Mouse (Mus musculus) MEL (cell line): ENCODE data around the gene Lamb3. TPM values are rescaled to one million over a fixed set of nuclear protein-coding genes. Genes with fewer than 3 reads are reported as not detected.

Experiments
- DNase-seq: peaks from one replicate; pipeline ENCODE4 v3.0.0; 2011; ENCODE audit warnings: low read depth, low spot score
- H3K27ac ChIP-seq: 2 replicates; pipeline ENCODE4 v1.5.1; 2012; ENCODE audit warnings: low read depth, mild to moderate bottlenecking, control low read depth, low read length, moderate library complexity; ENCODE audit not compliant: control insufficient read depth
- H3K27me3 ChIP-seq, 2 experiments: fragments of 150-350 bp in 1 of 2; sonication (generic) in 1 of 2; 2 replicates each; pipeline ENCODE4 v1.6.1; 2012; ENCODE audit warnings: low read length in 2 of 2, mild to moderate bottlenecking in 2 of 2, improper control_type of control experiment in 1 of 2, moderate library complexity in 1 of 2; ENCODE audit not compliant: insufficient read depth in 2 of 2, control insufficient read depth in 1 of 2
- H3K36me3 ChIP-seq, 2 experiments: 2 replicates each; pipeline ENCODE4 v1.6.1; 2012 to 2014; ENCODE audit warnings: low read length in 2 of 2, improper control_type of control experiment in 1 of 2, inconsistent platforms in 1 of 2, mild to moderate bottlenecking in 1 of 2; ENCODE audit not compliant: insufficient read depth in 2 of 2, control insufficient read depth in 1 of 2
- H3K4me1 ChIP-seq, 2 experiments: fragments of 150-350 bp in 1 of 2; sonication (generic) in 1 of 2; 2 replicates each; pipeline ENCODE4 v1.6.1; 2012; ENCODE audit warnings: low read length in 2 of 2, improper control_type of control experiment in 1 of 2, mild to moderate bottlenecking in 1 of 2; ENCODE audit not compliant: insufficient read depth in 2 of 2, control insufficient read depth in 1 of 2
- H3K4me3 ChIP-seq, 2 experiments: fragments of 150-350 bp in 1 of 2; sonication (generic) in 1 of 2; 2 replicates each; pipeline ENCODE4 v1.5.1; 2012; ENCODE audit warnings: low read depth in 2 of 2, low read length in 2 of 2, mild to moderate bottlenecking in 2 of 2, moderate library complexity in 2 of 2, control low read depth in 1 of 2, improper control_type of control experiment in 1 of 2; ENCODE audit not compliant: control insufficient read depth in 1 of 2, insufficient read depth in 1 of 2
- H3K79me2 ChIP-seq: 2 replicates; pipeline ENCODE4 v1.6.1; 2012; ENCODE audit warnings: mild to moderate bottlenecking, low read length, moderate library complexity; ENCODE audit not compliant: control insufficient read depth, poor library complexity, insufficient read depth
- H3K9ac ChIP-seq: 2 replicates; pipeline ENCODE4 v1.6.1; 2012; ENCODE audit warnings: low read depth, mild to moderate bottlenecking, control low read depth, low read length, moderate library complexity; ENCODE audit not compliant: control insufficient read depth, poor library complexity, severe bottlenecking
- H3K9me3 ChIP-seq: fragments of 150-350 bp; sonication (generic); replicated peaks from 2 replicates; pipeline ENCODE4 v1.6.1; 2012; ENCODE audit warnings: mild to moderate bottlenecking, low read length, improper control_type of control experiment, moderate library complexity; ENCODE audit not compliant: insufficient read depth
- BHLHE40 ChIP-seq: IDR thresholded peaks from 2 replicates; pipeline ENCODE4 v1.6.1; 2012; ENCODE audit warnings: low read depth, mild to moderate bottlenecking, inconsistent platforms, low read length, improper control_type of control experiment, borderline replicate concordance
- CHD1 ChIP-seq: IDR thresholded peaks from 2 replicates; pipeline ENCODE4 v1.6.1; 2012; ENCODE audit warnings: low read depth, mild to moderate bottlenecking, inconsistent platforms, low read length, improper control_type of control experiment
- CHD2 ChIP-seq: IDR thresholded peaks from 2 replicates; pipeline ENCODE4 v1.6.1; 2011; ENCODE audit warnings: low read length, improper control_type of control experiment
- CTCF ChIP-seq, 3 experiments: IDR thresholded peaks in 2 of 3; conservative IDR thresholded peaks in 1 of 3; 2 replicates each; pipeline ENCODE4 v1.5.1; 2011 to 2012; ENCODE audit warnings: low read length in 3 of 3, low read depth in 2 of 3, mild to moderate bottlenecking in 2 of 3, improper control_type of control experiment in 1 of 3, inconsistent platforms in 1 of 3, mixed read lengths in 1 of 3, moderate library complexity in 1 of 3; ENCODE audit not compliant: control insufficient read depth in 1 of 3, insufficient read depth in 1 of 3, poor library complexity in 1 of 3, severe bottlenecking in 1 of 3
- E2F4 ChIP-seq: IDR thresholded peaks from 2 replicates; pipeline ENCODE4 v1.6.1; 2011; ENCODE audit warnings: low read depth, low read length, improper control_type of control experiment, borderline replicate concordance
- ELF1 ChIP-seq: IDR thresholded peaks from 2 replicates; pipeline ENCODE4 v1.6.1; 2014; ENCODE audit warnings: low read depth, mild to moderate bottlenecking, inconsistent platforms, low read length, improper control_type of control experiment, moderate library complexity
- ETS1 ChIP-seq: IDR thresholded peaks from 2 replicates; pipeline ENCODE4 v1.6.1; 2012; ENCODE audit warnings: low read depth, mild to moderate bottlenecking, inconsistent platforms, low read length, improper control_type of control experiment, moderate library complexity
- JUND ChIP-seq: IDR thresholded peaks from 2 replicates; pipeline ENCODE4 v1.6.1; 2011; ENCODE audit warnings: low read depth, mild to moderate bottlenecking, improper control_type of control experiment, low read length
- KAT2A ChIP-seq: conservative IDR thresholded peaks from 2 replicates; pipeline ENCODE4 v1.6.1; 2012; ENCODE audit warnings: low read depth, low read length, improper control_type of control experiment, inconsistent platforms
- MAFK ChIP-seq: IDR thresholded peaks from 2 replicates; pipeline ENCODE4 v1.6.1; 2011; ENCODE audit warnings: low read depth, mild to moderate bottlenecking, low read length, improper control_type of control experiment, borderline replicate concordance
- MAX ChIP-seq: IDR thresholded peaks from 2 replicates; pipeline ENCODE4 v1.6.1; 2011; ENCODE audit warnings: low read length, improper control_type of control experiment
- MEF2A ChIP-seq: IDR thresholded peaks from 2 replicates; pipeline ENCODE4 v1.6.1; 2014; ENCODE audit warnings: low read depth, mild to moderate bottlenecking, inconsistent platforms, low read length, improper control_type of control experiment; ENCODE audit not compliant: poor library complexity, insufficient replicate concordance, severe bottlenecking; ENCODE audit errors: extremely low read depth
- MYB ChIP-seq: IDR thresholded peaks from 2 replicates; pipeline ENCODE4 v1.6.1; 2011; ENCODE audit warnings: mild to moderate bottlenecking, low read depth, low read length, improper control_type of control experiment
- POLR2A ChIP-seq, 2 experiments: IDR thresholded peaks; 2 replicates each; pipeline ENCODE4 v1.6.1; 2011 to 2012; ENCODE audit warnings: low read length in 2 of 2, mild to moderate bottlenecking in 2 of 2, control low read depth in 1 of 2, improper control_type of control experiment in 1 of 2, low read depth in 1 of 2, moderate library complexity in 1 of 2; ENCODE audit not compliant: control insufficient read depth in 1 of 2, insufficient read depth in 1 of 2, poor library complexity in 1 of 2
- POLR2AphosphoS2 ChIP-seq: IDR thresholded peaks from 2 replicates; pipeline ENCODE4 v1.6.1; 2011; ENCODE audit warnings: low read length, improper control_type of control experiment
- POLR2AphosphoS5 ChIP-seq: IDR thresholded peaks from 2 replicates; pipeline ENCODE4 v1.6.1; 2012; ENCODE audit warnings: low read depth, borderline replicate concordance, mild to moderate bottlenecking, inconsistent platforms, low read length, moderate library complexity, mixed read lengths
- RAD21 ChIP-seq: IDR thresholded peaks from 2 replicates; pipeline ENCODE4 v1.6.1; 2011; ENCODE audit warnings: mild to moderate bottlenecking, low read depth, low read length, improper control_type of control experiment
- RCOR1 ChIP-seq: IDR thresholded peaks from 2 replicates; pipeline ENCODE4 v1.6.1; 2012; ENCODE audit warnings: low read depth, mild to moderate bottlenecking, inconsistent platforms, low read length, improper control_type of control experiment
- SIN3A ChIP-seq: IDR thresholded peaks from 2 replicates; pipeline ENCODE4 v1.6.1; 2012; ENCODE audit warnings: low read length, improper control_type of control experiment, inconsistent platforms
- SMC3 ChIP-seq: IDR thresholded peaks from 2 replicates; pipeline ENCODE4 v1.6.1; 2011; ENCODE audit warnings: low read depth, low read length, improper control_type of control experiment
- TAL1 ChIP-seq: IDR thresholded peaks from 2 replicates; pipeline ENCODE4 v1.6.1; 2012; ENCODE audit warnings: mild to moderate bottlenecking, inconsistent platforms, low read length, moderate library complexity, mixed read lengths
- TBP ChIP-seq: IDR thresholded peaks from 2 replicates; pipeline ENCODE4 v1.8.0; 2011; ENCODE audit warnings: low read depth, low read length, improper control_type of control experiment
- UBTF ChIP-seq: IDR thresholded peaks from 2 replicates; pipeline ENCODE4 v1.6.1; 2012; ENCODE audit warnings: low read depth, mild to moderate bottlenecking, inconsistent platforms, low read length, improper control_type of control experiment, moderate library complexity, borderline replicate concordance; ENCODE audit not compliant: insufficient read depth
- USF1 ChIP-seq: IDR thresholded peaks from 2 replicates; pipeline ENCODE4 v1.6.1; 2014; ENCODE audit warnings: low read depth, mild to moderate bottlenecking, inconsistent platforms, low read length, improper control_type of control experiment, moderate library complexity
- USF2 ChIP-seq, 2 experiments: IDR thresholded peaks; 2 replicates each; pipeline ENCODE4 v1.6.1; 2011 to 2012; ENCODE audit warnings: improper control_type of control experiment in 2 of 2, low read length in 2 of 2, borderline replicate concordance in 1 of 2, inconsistent platforms in 1 of 2, low read depth in 1 of 2, mild to moderate bottlenecking in 1 of 2; ENCODE audit not compliant: insufficient read depth in 1 of 2
- ZC3H11A ChIP-seq: IDR thresholded peaks from 2 replicates; pipeline ENCODE4 v1.6.1; 2012; ENCODE audit warnings: low read depth, mild to moderate bottlenecking, inconsistent platforms, low read length, improper control_type of control experiment
- ZNF384 ChIP-seq: IDR thresholded peaks from 2 replicates; pipeline ENCODE4 v1.6.1; 2012; ENCODE audit warnings: low read depth, mild to moderate bottlenecking, inconsistent platforms, low read length, improper control_type of control experiment
- polyA plus RNA-seq, 2 experiments: library from polyadenylated mRNA; stranded (reverse) in 1 of 2; unstranded in 1 of 2; fragments of >175 nt in 1 of 2; fragments of >200 nt in 1 of 2; gene quantifications; 2 replicates each; pipeline versions ENCODE4 v1.2.1 to v1.2.4; 2012; ENCODE audit warnings: low replicate concordance in 2 of 2, low read depth in 1 of 2; ENCODE audit not compliant: insufficient read length in 2 of 2, insufficient read depth in 1 of 2, missing spikeins in 1 of 2
- total RNA-seq: library from RNA; depleted of rRNA; stranded (reverse); fragments of 300-350 nt; gene quantifications from 2 replicates; pipeline ENCODE4 v1.2.3, GENCODE M21; 2012

The Lamb3 gene
- total and polyA plus RNA-seq, 3 experiments: 0.03 to 0.35 TPM; not detected in 1

DNA sequence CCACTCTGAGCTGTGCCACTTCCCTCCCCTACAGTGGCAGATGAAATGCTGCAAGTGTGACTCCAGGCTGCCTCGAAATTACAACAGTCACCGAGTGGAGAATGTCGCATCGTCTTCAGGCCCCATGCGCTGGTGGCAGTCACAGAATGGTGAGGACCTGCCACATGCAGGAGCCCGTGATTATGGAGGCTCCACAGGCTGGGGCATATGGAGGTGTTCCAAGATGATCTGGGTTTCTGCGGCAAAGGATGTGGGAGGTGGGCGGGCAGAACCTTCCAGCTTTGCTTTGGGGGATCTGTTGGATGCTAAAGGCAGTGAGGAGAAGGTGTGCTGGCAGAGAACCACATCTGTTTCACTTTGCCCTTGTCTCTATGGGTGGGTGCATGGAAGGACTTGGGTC lies 112.9 kb downstream of the Lamb3 start:
- Histone ChIP-seq H3K79me2 (no peaks in the 10 kb centered on the region), H3K9me3 (no peaks in the 10 kb centered on the region), H3K36me3 (no peaks in the 10 kb centered on the region), H3K4me3 (no peak overlapping the region), H3K9ac (no peak overlapping the region), H3K4me1 (no peaks in the 10 kb centered on the region), H3K27me3 (no peaks in the 10 kb centered on the region), H3K27ac (no peak overlapping the region)
- TF ChIP-seq POLR2A (IDR thresholded peaks at IDR 0.05; ENCODE audit: control insufficient read depth in 1 of 2, insufficient read depth in 1 of 2, low read depth in 1 of 2, low read length in 2 of 2, poor library complexity in 1 of 2) (no peak), SMC3 (no peak), CTCF (IDR thresholded peaks at IDR 0.05 in 2 of 3, conservative IDR thresholded peaks at IDR 0.05 in 1 of 3; ENCODE audit: control insufficient read depth in 1 of 3, insufficient read depth in 1 of 3, low read depth in 2 of 3, low read length in 3 of 3, poor library complexity in 1 of 3, severe bottlenecking in 1 of 3) (no peak), E2F4 (no peak), ZC3H11A (no peak), CHD1 (no peak), MAFK (no peak), MYB (no peak), BHLHE40 (no peak), ELF1 (no peak), USF1 (no peak), RCOR1 (no peak), RAD21 (no peak), USF2 (IDR thresholded peaks at IDR 0.05; ENCODE audit: borderline replicate concordance in 1 of 2, insufficient read depth in 1 of 2, low read depth in 1 of 2, low read length in 2 of 2) (no peak), CHD2 (no peak)
- no peak for DNase-seq

DNA sequence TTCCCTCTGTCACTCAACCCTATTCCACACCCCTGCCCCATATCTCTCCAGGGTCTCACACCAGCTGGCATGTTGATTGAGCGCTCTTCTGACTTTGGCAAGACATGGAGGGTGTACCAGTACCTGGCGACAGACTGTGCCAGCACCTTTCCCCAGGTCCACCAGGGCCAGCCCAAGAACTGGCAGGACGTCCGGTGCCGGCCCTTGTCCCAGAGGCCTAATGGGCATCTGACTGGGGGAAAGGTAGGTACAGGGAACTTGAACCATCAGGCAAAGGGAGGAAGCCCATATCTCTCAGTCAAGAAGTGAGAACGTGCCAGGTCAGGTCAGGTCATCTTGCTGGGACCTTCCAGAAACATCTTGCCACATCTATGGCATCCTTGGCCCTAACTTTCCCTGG lies 116.2 kb downstream of the Lamb3 start:
- H3K4me1 ChIP-seq: no peaks in the 10 kb centered on the region
- no peak for TF ChIP-seq SIN3A
- no peak for TF ChIP-seq POLR2AphosphoS2
- TF ChIP-seq ETS1: no peak
- no peak for TF ChIP-seq POLR2AphosphoS5
- no peak for TF ChIP-seq MEF2A
- TF ChIP-seq ZNF384: no peak
- TF ChIP-seq MAX: no peak
- TF ChIP-seq CTCF (IDR thresholded peaks at IDR 0.05 in 2 of 3, conservative IDR thresholded peaks at IDR 0.05 in 1 of 3; ENCODE audit: control insufficient read depth in 1 of 3, insufficient read depth in 1 of 3, low read depth in 2 of 3, low read length in 3 of 3, poor library complexity in 1 of 3, severe bottlenecking in 1 of 3): no peak
- no peak for TF ChIP-seq TAL1
- no peak for TF ChIP-seq UBTF
- TF ChIP-seq TBP: no peak
- TF ChIP-seq CHD1: no peak
- TF ChIP-seq CHD2: no peak
- no peak for TF ChIP-seq KAT2A
- TF ChIP-seq JUND: no peak
- no peak for TF ChIP-seq MYB
- TF ChIP-seq, all 39 proteins: peak for 0
- H3K27me3 ChIP-seq: no peaks in the 10 kb centered on the region

More for the DNA sequence above, 116.2 kb downstream of the Lamb3 start:
- H3K9me3 ChIP-seq: no peaks in the 10 kb centered on the region
- H3K4me3 ChIP-seq: no peak overlapping the region
- H3K36me3 ChIP-seq: no peaks in the 10 kb centered on the region
- H3K9ac ChIP-seq: no peak overlapping the region
- no peak overlapping the region for H3K27ac ChIP-seq
- H3K79me2 ChIP-seq: no peaks in the 10 kb centered on the region
- no peak for DNase-seq
